Mouse (Mus musculus) ES-Bruce4 (cell line): ENCODE data around the gene Mdh1b.

Experiments
- CTCF ChIP-seq: IDR thresholded peaks from one replicate; pipeline ENCODE4 v1.8.1; 2011; ENCODE audit warnings: low read depth, low read length
- EP300 ChIP-seq: IDR thresholded peaks from 2 replicates; pipeline ENCODE4 v1.6.1; 2011; ENCODE audit warnings: low read depth, low read length; ENCODE audit not compliant: insufficient read depth
- POLR2A ChIP-seq: IDR thresholded peaks from one replicate; pipeline ENCODE4 v1.8.1; 2011; ENCODE audit warnings: low read length; ENCODE audit not compliant: insufficient read depth

GRCm38 (mm10) chr1:63705733-63706132 lies 24.4 kb downstream of the Mdh1b start:
- TF ChIP-seq EP300 (no peak), CTCF (no peak), POLR2A (no peak)
